Mouse (Mus musculus): ENCODE measurements around the gene Cdkal1. TPM values are rescaled to one million over a fixed set of nuclear protein-coding genes. Genes with fewer than 3 reads are reported as not detected.

Gene Cdkal1
- polyA plus RNA-seq, 1 experiment from 2014 or later: 30.4 TPM

GRCm38 (mm10) chr13:29273693-29274221 is 581.7 kb downstream of the Cdkal1 start:
- WGBS: 62% methylated on average over 4 of the region's 4 CpGs
- no peaks in the 10 kb centered on the region for H3K27me3 ChIP-seq (replicated peaks)
- no peak overlapping the region for H3K4me3 ChIP-seq (replicated peaks)
- no peaks in the 10 kb centered on the region for H3K36me3 ChIP-seq
- H3K9ac ChIP-seq: no peak overlapping the region
- H3K4me1 ChIP-seq (replicated peaks): no peaks in the 10 kb centered on the region
- no peaks in the 10 kb centered on the region for H3K9me3 ChIP-seq
- H3K27ac ChIP-seq: no peak overlapping the region
- ATAC-seq: no peak
- H3K4me2 ChIP-seq (replicated peaks): no peak overlapping the region

- no peak for ATAC-seq
- H3K9ac ChIP-seq: no peak overlapping the region
Observed at GRCm38 (mm10) chr13:29271451-29271850, 584.0 kb downstream of the Cdkal1 start.

GRCm38 (mm10) chr13:29264015-29264711 is 591.3 kb downstream of the Cdkal1 start:
- H3K27me3 ChIP-seq (replicated peaks): no peaks in the 10 kb centered on the region
- WGBS: 80% methylated on average over 11 of the region's 11 CpGs
- H3K9me3 ChIP-seq: no peaks in the 10 kb centered on the region
- H3K4me3 ChIP-seq (replicated peaks): no peak overlapping the region
- no peak overlapping the region for H3K27ac ChIP-seq
- H3K4me1 ChIP-seq (replicated peaks): no peaks in the 10 kb centered on the region
- H3K4me2 ChIP-seq (replicated peaks): no peak overlapping the region
- H3K36me3 ChIP-seq: no peaks in the 10 kb centered on the region
- no peak for ATAC-seq
- H3K9ac ChIP-seq: no peak overlapping the region

More at GRCm38 (mm10) chr13:29271451-29271850, 584.0 kb downstream of the Cdkal1 start:
- H3K9me3 ChIP-seq: no peaks in the 10 kb centered on the region
- H3K4me2 ChIP-seq (replicated peaks): no peak overlapping the region
- H3K36me3 ChIP-seq: no peaks in the 10 kb centered on the region
- H3K27me3 ChIP-seq (replicated peaks): no peaks in the 10 kb centered on the region
- H3K27ac ChIP-seq: no peak overlapping the region
- H3K4me1 ChIP-seq (replicated peaks): no peaks in the 10 kb centered on the region
- H3K4me3 ChIP-seq (replicated peaks): no peak overlapping the region

- 94% methylated on average over 4 of the region's 4 CpGs for WGBS
- ATAC-seq: no peak
- H3K9me3 ChIP-seq: no peaks in the 10 kb centered on the region
- H3K4me3 ChIP-seq (replicated peaks): no peak overlapping the region
- no peaks in the 10 kb centered on the region for H3K36me3 ChIP-seq
- no peak overlapping the region for H3K9ac ChIP-seq
- no peak overlapping the region for H3K27ac ChIP-seq
- no peaks in the 10 kb centered on the region for H3K4me1 ChIP-seq (replicated peaks)
- no peaks in the 10 kb centered on the region for H3K27me3 ChIP-seq (replicated peaks)
- H3K4me2 ChIP-seq (replicated peaks): no peak overlapping the region
Observed at GRCm38 (mm10) chr13:29262164-29262563, 593.3 kb downstream of the Cdkal1 start.

GRCm38 (mm10) chr13:29248535-29248934 is 606.9 kb downstream of the Cdkal1 start:
- H3K4me1 ChIP-seq (replicated peaks): no peaks in the 10 kb centered on the region
- WGBS: 72% methylated on average over 4 of the region's 4 CpGs
- no peak overlapping the region for H3K9ac ChIP-seq
- H3K9me3 ChIP-seq: no peaks in the 10 kb centered on the region
- no peaks in the 10 kb centered on the region for H3K27me3 ChIP-seq (replicated peaks)
- H3K4me2 ChIP-seq (replicated peaks): no peak overlapping the region
- no peaks in the 10 kb centered on the region for H3K36me3 ChIP-seq
- no peak overlapping the region for H3K4me3 ChIP-seq (replicated peaks)
- no peak overlapping the region for H3K27ac ChIP-seq
- no peak for ATAC-seq

GRCm38 (mm10) chr13:29247800-29248199 is 607.7 kb downstream of the Cdkal1 start:
- Histone ChIP-seq H3K27ac (no peak overlapping the region), H3K27me3 (replicated peaks) (no peaks in the 10 kb centered on the region), H3K4me2 (replicated peaks) (no peak overlapping the region), H3K9me3 (no peaks in the 10 kb centered on the region), H3K9ac (no peak overlapping the region), H3K4me1 (replicated peaks) (no peaks in the 10 kb centered on the region), H3K4me3 (replicated peaks) (no peak overlapping the region), H3K36me3 (no peaks in the 10 kb centered on the region)
- WGBS: 38% methylated on average over 3 of the region's 3 CpGs
- ATAC-seq: no peak

- ATAC-seq: no peak
- Histone ChIP-seq H3K4me1 (replicated peaks) (no peaks in the 10 kb centered on the region), H3K27ac (no peak overlapping the region), H3K36me3 (no peaks in the 10 kb centered on the region), H3K27me3 (replicated peaks) (no peaks in the 10 kb centered on the region), H3K4me3 (replicated peaks) (no peak overlapping the region), H3K4me2 (replicated peaks) (no peak overlapping the region), H3K9me3 (no peaks in the 10 kb centered on the region), H3K9ac (no peak overlapping the region)
- WGBS: 65% methylated on average over 4 of the region's 4 CpGs
Observed at GRCm38 (mm10) chr13:29235065-29235464, 620.4 kb downstream of the Cdkal1 start.

GRCm38 (mm10) chr13:29234442-29234841 is 621.0 kb downstream of the Cdkal1 start:
- no peak for ATAC-seq
- H3K4me2 ChIP-seq (replicated peaks): no peak overlapping the region
- H3K4me3 ChIP-seq (replicated peaks): no peak overlapping the region
- no peaks in the 10 kb centered on the region for H3K4me1 ChIP-seq (replicated peaks)
- H3K27ac ChIP-seq: no peak overlapping the region
- no peaks in the 10 kb centered on the region for H3K27me3 ChIP-seq (replicated peaks)
- whole genome bisulfite sequencing: 87% methylated on average over 4 of the region's 4 CpGs
- no peak overlapping the region for H3K9ac ChIP-seq
- H3K9me3 ChIP-seq: no peaks in the 10 kb centered on the region
- H3K36me3 ChIP-seq: no peaks in the 10 kb centered on the region

- Histone ChIP-seq H3K9ac (no peak overlapping the region), H3K27me3 (replicated peaks) (no peaks in the 10 kb centered on the region), H3K27ac (no peak overlapping the region), H3K4me3 (replicated peaks) (no peak overlapping the region), H3K4me1 (replicated peaks) (no peaks in the 10 kb centered on the region), H3K4me2 (replicated peaks) (no peak overlapping the region), H3K9me3 (no peaks in the 10 kb centered on the region), H3K36me3 (no peaks in the 10 kb centered on the region)
- no peak for ATAC-seq
- WGBS: 90% methylated on average over 11 of the region's 11 CpGs
Observed at GRCm38 (mm10) chr13:29233970-29234369, 621.5 kb downstream of the Cdkal1 start.

- no peak overlapping the region for H3K4me3 ChIP-seq (replicated peaks)
- no peaks in the 10 kb centered on the region for H3K36me3 ChIP-seq
- no peak overlapping the region for H3K4me2 ChIP-seq (replicated peaks)
- no peaks in the 10 kb centered on the region for H3K9me3 ChIP-seq
- H3K27ac ChIP-seq: no peak overlapping the region
- H3K9ac ChIP-seq: no peak overlapping the region
- H3K4me1 ChIP-seq (replicated peaks): no peaks in the 10 kb centered on the region
- 47% methylated on average over 4 of the region's 4 CpGs for WGBS
- ATAC-seq: no peak
- no peaks in the 10 kb centered on the region for H3K27me3 ChIP-seq (replicated peaks)
Observed at GRCm38 (mm10) chr13:29232681-29233080, 622.8 kb downstream of the Cdkal1 start.

- WGBS: 60% methylated on average over 5 of the region's 5 CpGs
- Histone ChIP-seq H3K9ac (no peak overlapping the region), H3K36me3 (no peaks in the 10 kb centered on the region), H3K4me3 (replicated peaks) (no peak overlapping the region), H3K27me3 (replicated peaks) (no peaks in the 10 kb centered on the region), H3K4me1 (replicated peaks) (no peaks in the 10 kb centered on the region), H3K4me2 (replicated peaks) (no peak overlapping the region), H3K27ac (no peak overlapping the region), H3K9me3 (no peaks in the 10 kb centered on the region)
- ATAC-seq: no peak
Observed at GRCm38 (mm10) chr13:29224815-29225214, 630.7 kb downstream of the Cdkal1 start.

- Histone ChIP-seq H3K4me2 (replicated peaks) (no peak overlapping the region), H3K4me1 (replicated peaks) (no peaks in the 10 kb centered on the region), H3K9ac (no peak overlapping the region), H3K9me3 (no peaks in the 10 kb centered on the region), H3K4me3 (replicated peaks) (no peak overlapping the region), H3K27me3 (replicated peaks) (no peaks in the 10 kb centered on the region), H3K36me3 (no peaks in the 10 kb centered on the region), H3K27ac (no peak overlapping the region)
- ATAC-seq: no peak
- WGBS: 35% methylated on average over 10 of the region's 10 CpGs
Observed at GRCm38 (mm10) chr13:29222261-29222838, 633.1 kb downstream of the Cdkal1 start.

GRCm38 (mm10) chr13:29221646-29222045 is 633.8 kb downstream of the Cdkal1 start:
- Histone ChIP-seq H3K27me3 (replicated peaks) (no peaks in the 10 kb centered on the region), H3K36me3 (no peaks in the 10 kb centered on the region), H3K4me3 (replicated peaks) (no peak overlapping the region), H3K9me3 (no peaks in the 10 kb centered on the region), H3K27ac (no peak overlapping the region), H3K9ac (no peak overlapping the region), H3K4me2 (replicated peaks) (no peak overlapping the region), H3K4me1 (replicated peaks) (no peaks in the 10 kb centered on the region)
- WGBS: 75% methylated on average over 5 of the region's 5 CpGs
- ATAC-seq: no peak
